Mouse (Mus musculus) MEL (cell line): Measurements from ENCODE around the gene Osbpl9. TPM values are rescaled to one million over a fixed set of nuclear protein-coding genes. Genes with fewer than 3 reads are reported as not detected.

Experiments used
- DNase-seq: peaks from one replicate; pipeline ENCODE4 v3.0.0; 2011; ENCODE audit warnings: low read depth, low spot score
- H3K27ac ChIP-seq: 2 replicates; pipeline ENCODE4 v1.5.1; 2012; ENCODE audit warnings: low read depth, mild to moderate bottlenecking, control low read depth, low read length, moderate library complexity; ENCODE audit not compliant: control insufficient read depth
- H3K27me3 ChIP-seq, 2 experiments: fragments of 150-350 bp in 1 of 2; sonication (generic) in 1 of 2; 2 replicates each; pipeline ENCODE4 v1.6.1; 2012; ENCODE audit warnings: low read length in 2 of 2, mild to moderate bottlenecking in 2 of 2, improper control_type of control experiment in 1 of 2, moderate library complexity in 1 of 2; ENCODE audit not compliant: insufficient read depth in 2 of 2, control insufficient read depth in 1 of 2
- H3K36me3 ChIP-seq, 2 experiments: 2 replicates each; pipeline ENCODE4 v1.6.1; 2012 to 2014; ENCODE audit warnings: low read length in 2 of 2, improper control_type of control experiment in 1 of 2, inconsistent platforms in 1 of 2, mild to moderate bottlenecking in 1 of 2; ENCODE audit not compliant: insufficient read depth in 2 of 2, control insufficient read depth in 1 of 2
- H3K4me1 ChIP-seq, 2 experiments: fragments of 150-350 bp in 1 of 2; sonication (generic) in 1 of 2; 2 replicates each; pipeline ENCODE4 v1.6.1; 2012; ENCODE audit warnings: low read length in 2 of 2, improper control_type of control experiment in 1 of 2, mild to moderate bottlenecking in 1 of 2; ENCODE audit not compliant: insufficient read depth in 2 of 2, control insufficient read depth in 1 of 2
- H3K4me3 ChIP-seq, 2 experiments: fragments of 150-350 bp in 1 of 2; sonication (generic) in 1 of 2; 2 replicates each; pipeline ENCODE4 v1.5.1; 2012; ENCODE audit warnings: low read depth in 2 of 2, low read length in 2 of 2, mild to moderate bottlenecking in 2 of 2, moderate library complexity in 2 of 2, control low read depth in 1 of 2, improper control_type of control experiment in 1 of 2; ENCODE audit not compliant: control insufficient read depth in 1 of 2, insufficient read depth in 1 of 2
- H3K79me2 ChIP-seq: 2 replicates; pipeline ENCODE4 v1.6.1; 2012; ENCODE audit warnings: mild to moderate bottlenecking, low read length, moderate library complexity; ENCODE audit not compliant: control insufficient read depth, poor library complexity, insufficient read depth
- H3K9ac ChIP-seq: 2 replicates; pipeline ENCODE4 v1.6.1; 2012; ENCODE audit warnings: low read depth, mild to moderate bottlenecking, control low read depth, low read length, moderate library complexity; ENCODE audit not compliant: control insufficient read depth, poor library complexity, severe bottlenecking
- H3K9me3 ChIP-seq: fragments of 150-350 bp; sonication (generic); replicated peaks from 2 replicates; pipeline ENCODE4 v1.6.1; 2012; ENCODE audit warnings: mild to moderate bottlenecking, low read length, improper control_type of control experiment, moderate library complexity; ENCODE audit not compliant: insufficient read depth
- BHLHE40 ChIP-seq: IDR thresholded peaks from 2 replicates; pipeline ENCODE4 v1.6.1; 2012; ENCODE audit warnings: low read depth, mild to moderate bottlenecking, inconsistent platforms, low read length, improper control_type of control experiment, borderline replicate concordance
- CHD2 ChIP-seq: IDR thresholded peaks from 2 replicates; pipeline ENCODE4 v1.6.1; 2011; ENCODE audit warnings: low read length, improper control_type of control experiment
- E2F4 ChIP-seq: IDR thresholded peaks from 2 replicates; pipeline ENCODE4 v1.6.1; 2011; ENCODE audit warnings: low read depth, low read length, improper control_type of control experiment, borderline replicate concordance
- ELF1 ChIP-seq: IDR thresholded peaks from 2 replicates; pipeline ENCODE4 v1.6.1; 2014; ENCODE audit warnings: low read depth, mild to moderate bottlenecking, inconsistent platforms, low read length, improper control_type of control experiment, moderate library complexity
- EP300 ChIP-seq, 2 experiments: IDR thresholded peaks; 2 replicates each; pipeline ENCODE4 v1.6.1; 2011; ENCODE audit warnings: improper control_type of control experiment in 2 of 2, low read length in 2 of 2, low read depth in 1 of 2, mild to moderate bottlenecking in 1 of 2
- ETS1 ChIP-seq: IDR thresholded peaks from 2 replicates; pipeline ENCODE4 v1.6.1; 2012; ENCODE audit warnings: low read depth, mild to moderate bottlenecking, inconsistent platforms, low read length, improper control_type of control experiment, moderate library complexity
- GABPA ChIP-seq: IDR thresholded peaks from 2 replicates; pipeline ENCODE4 v1.6.1; 2012; ENCODE audit warnings: low read depth, mild to moderate bottlenecking, inconsistent platforms, low read length, improper control_type of control experiment, moderate library complexity
- JUND ChIP-seq: IDR thresholded peaks from 2 replicates; pipeline ENCODE4 v1.6.1; 2011; ENCODE audit warnings: low read depth, mild to moderate bottlenecking, improper control_type of control experiment, low read length
- KAT2A ChIP-seq: conservative IDR thresholded peaks from 2 replicates; pipeline ENCODE4 v1.6.1; 2012; ENCODE audit warnings: low read depth, low read length, improper control_type of control experiment, inconsistent platforms
- MAX ChIP-seq: IDR thresholded peaks from 2 replicates; pipeline ENCODE4 v1.6.1; 2011; ENCODE audit warnings: low read length, improper control_type of control experiment
- MAZ ChIP-seq: IDR thresholded peaks from 2 replicates; pipeline ENCODE4 v1.6.1; 2012; ENCODE audit warnings: low read depth, mild to moderate bottlenecking, inconsistent platforms, low read length, improper control_type of control experiment
- MEF2A ChIP-seq: IDR thresholded peaks from 2 replicates; pipeline ENCODE4 v1.6.1; 2014; ENCODE audit warnings: low read depth, mild to moderate bottlenecking, inconsistent platforms, low read length, improper control_type of control experiment; ENCODE audit not compliant: poor library complexity, insufficient replicate concordance, severe bottlenecking; ENCODE audit errors: extremely low read depth
- MXI1 ChIP-seq: IDR thresholded peaks from 2 replicates; pipeline ENCODE4 v1.6.1; 2011; ENCODE audit warnings: mild to moderate bottlenecking, low read depth, low read length, improper control_type of control experiment
- POLR2A ChIP-seq, 2 experiments: IDR thresholded peaks; 2 replicates each; pipeline ENCODE4 v1.6.1; 2011 to 2012; ENCODE audit warnings: low read length in 2 of 2, mild to moderate bottlenecking in 2 of 2, control low read depth in 1 of 2, improper control_type of control experiment in 1 of 2, low read depth in 1 of 2, moderate library complexity in 1 of 2; ENCODE audit not compliant: control insufficient read depth in 1 of 2, insufficient read depth in 1 of 2, poor library complexity in 1 of 2
- RAD21 ChIP-seq: IDR thresholded peaks from 2 replicates; pipeline ENCODE4 v1.6.1; 2011; ENCODE audit warnings: mild to moderate bottlenecking, low read depth, low read length, improper control_type of control experiment
- RCOR1 ChIP-seq: IDR thresholded peaks from 2 replicates; pipeline ENCODE4 v1.6.1; 2012; ENCODE audit warnings: low read depth, mild to moderate bottlenecking, inconsistent platforms, low read length, improper control_type of control experiment
- SMC3 ChIP-seq: IDR thresholded peaks from 2 replicates; pipeline ENCODE4 v1.6.1; 2011; ENCODE audit warnings: low read depth, low read length, improper control_type of control experiment
- TAL1 ChIP-seq: IDR thresholded peaks from 2 replicates; pipeline ENCODE4 v1.6.1; 2012; ENCODE audit warnings: mild to moderate bottlenecking, inconsistent platforms, low read length, moderate library complexity, mixed read lengths
- TCF12 ChIP-seq: IDR thresholded peaks from 2 replicates; pipeline ENCODE4 v1.6.1; 2014; ENCODE audit warnings: low read depth, mild to moderate bottlenecking, inconsistent platforms, low read length, improper control_type of control experiment, moderate library complexity
- USF1 ChIP-seq: IDR thresholded peaks from 2 replicates; pipeline ENCODE4 v1.6.1; 2014; ENCODE audit warnings: low read depth, mild to moderate bottlenecking, inconsistent platforms, low read length, improper control_type of control experiment, moderate library complexity
- USF2 ChIP-seq, 2 experiments: IDR thresholded peaks; 2 replicates each; pipeline ENCODE4 v1.6.1; 2011 to 2012; ENCODE audit warnings: improper control_type of control experiment in 2 of 2, low read length in 2 of 2, borderline replicate concordance in 1 of 2, inconsistent platforms in 1 of 2, low read depth in 1 of 2, mild to moderate bottlenecking in 1 of 2; ENCODE audit not compliant: insufficient read depth in 1 of 2
- ZKSCAN1 ChIP-seq: IDR thresholded peaks from 2 replicates; pipeline ENCODE4 v1.6.1; 2012; ENCODE audit warnings: low read depth, mild to moderate bottlenecking, inconsistent platforms, low read length, improper control_type of control experiment, moderate library complexity
- polyA plus RNA-seq, 2 experiments: library from polyadenylated mRNA; stranded (reverse) in 1 of 2; unstranded in 1 of 2; fragments of >175 nt in 1 of 2; fragments of >200 nt in 1 of 2; gene quantifications; 2 replicates each; pipeline versions ENCODE4 v1.2.1 to v1.2.4; 2012; ENCODE audit warnings: low replicate concordance in 2 of 2, low read depth in 1 of 2; ENCODE audit not compliant: insufficient read length in 2 of 2, insufficient read depth in 1 of 2, missing spikeins in 1 of 2
- total RNA-seq: library from RNA; depleted of rRNA; stranded (reverse); fragments of 300-350 nt; gene quantifications from 2 replicates; pipeline ENCODE4 v1.2.3, GENCODE M21; 2012

Gene Osbpl9
- total and polyA plus RNA-seq, 3 experiments: 14.9 to 42.6 TPM; not detected in 1

DNA sequence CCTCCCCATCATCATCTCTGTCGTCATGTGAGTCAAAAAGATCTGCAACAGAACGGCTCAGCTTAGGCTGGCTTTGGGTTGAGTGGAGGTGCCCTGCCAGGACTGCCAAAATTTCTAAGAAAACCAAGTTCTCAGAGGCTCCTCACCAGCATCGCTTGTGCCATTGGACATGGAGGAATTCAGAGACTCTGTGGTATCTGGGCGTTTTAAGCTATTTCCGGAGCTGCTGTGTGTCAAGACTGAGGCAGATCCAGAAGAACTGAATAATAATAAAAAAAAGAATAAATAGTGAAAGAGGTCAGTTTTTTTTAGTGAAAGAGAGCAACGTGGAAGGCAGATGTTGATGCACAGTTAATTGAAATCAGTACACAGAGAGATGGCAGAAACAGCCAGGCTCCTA lies 129.2 kb downstream of the Osbpl9 start:
- Histone ChIP-seq H3K79me2 (no peaks in the 10 kb centered on the region), H3K27me3 (no peaks in the 10 kb centered on the region), H3K9me3 (no peaks in the 10 kb centered on the region), H3K4me1 (no peaks in the 10 kb centered on the region)
- no peak for DNase-seq
- TF ChIP-seq CHD2 (no peak), KAT2A (no peak), MAZ (no peak), E2F4 (no peak), USF1 (no peak), MEF2A (no peak), ELF1 (no peak), MAX (no peak), ETS1 (no peak), TCF12 (no peak)
- TF ChIP-seq, all 39 proteins: peak for 0
- no peak overlapping the region for H3K4me3 ChIP-seq
- no peaks in the 10 kb centered on the region for H3K36me3 ChIP-seq
- H3K27ac ChIP-seq: no peak overlapping the region
- no peak overlapping the region for H3K9ac ChIP-seq

DNA sequence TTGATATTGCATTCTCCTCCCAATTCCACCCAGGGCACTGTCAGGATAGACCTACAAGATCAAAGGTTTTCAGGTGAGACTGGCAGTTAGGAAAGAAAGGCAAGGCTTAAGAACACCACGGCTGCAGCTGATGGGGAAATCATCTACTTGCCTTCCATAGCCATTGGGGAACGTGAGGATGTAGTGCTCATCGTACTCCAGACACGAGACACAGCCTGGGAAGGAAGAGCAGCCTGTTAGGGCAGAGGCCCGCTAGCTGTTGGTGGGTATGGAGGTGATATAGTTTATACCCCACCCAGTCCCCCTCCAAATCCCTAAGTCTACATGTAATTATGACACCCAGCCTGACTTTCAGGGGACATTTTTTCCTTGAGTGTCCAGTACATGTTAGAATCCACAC lies 136.4 kb downstream of the Osbpl9 start:
- Histone ChIP-seq H3K4me3 (no peak overlapping the region), H3K9me3 (no peaks in the 10 kb centered on the region), H3K27ac (no peak overlapping the region), H3K36me3 (peaks cover 0 to 4% of the 10 kb centered on the region in 2 experiments; a peak in 2 of 4 replicates), H3K9ac (no peak overlapping the region), H3K4me1 (no peaks in the 10 kb centered on the region), H3K27me3 (no peaks in the 10 kb centered on the region), H3K79me2 (no peaks in the 10 kb centered on the region)
- no peak for DNase-seq
- TF ChIP-seq USF2 (IDR thresholded peaks at IDR 0.05; ENCODE audit: borderline replicate concordance in 1 of 2, insufficient read depth in 1 of 2, low read depth in 1 of 2, low read length in 2 of 2) (no peak), MXI1 (no peak), POLR2A (IDR thresholded peaks at IDR 0.05; ENCODE audit: control insufficient read depth in 1 of 2, insufficient read depth in 1 of 2, low read depth in 1 of 2, low read length in 2 of 2, poor library complexity in 1 of 2) (no peak), USF1 (no peak), BHLHE40 (no peak), TAL1 (no peak), SMC3 (no peak), JUND (no peak), GABPA (no peak), MAX (no peak), RAD21 (no peak), EP300 (IDR thresholded peaks at IDR 0.05; ENCODE audit: low read depth in 1 of 2, low read length in 2 of 2) (no peak), RCOR1 (no peak), ZKSCAN1 (no peak)
- TF ChIP-seq, all 39 proteins: peak for 0
